Mouse (Mus musculus) liver, postnatal 0 days (tissue): ENCODE results near the gene Ccno.

ENCODE experiments used
- CTCF ChIP-seq: sonication (generic); IDR thresholded peaks from 2 replicates; pipeline ENCODE4 v1.5.1; 2016; ENCODE audit warnings: antibody characterized with exemption, low read depth
- EP300 ChIP-seq: IDR thresholded peaks from 2 replicates; pipeline ENCODE4 v1.6.1; 2016; ENCODE audit warnings: antibody characterized with exemption, low read depth, mild to moderate bottlenecking

DNA sequence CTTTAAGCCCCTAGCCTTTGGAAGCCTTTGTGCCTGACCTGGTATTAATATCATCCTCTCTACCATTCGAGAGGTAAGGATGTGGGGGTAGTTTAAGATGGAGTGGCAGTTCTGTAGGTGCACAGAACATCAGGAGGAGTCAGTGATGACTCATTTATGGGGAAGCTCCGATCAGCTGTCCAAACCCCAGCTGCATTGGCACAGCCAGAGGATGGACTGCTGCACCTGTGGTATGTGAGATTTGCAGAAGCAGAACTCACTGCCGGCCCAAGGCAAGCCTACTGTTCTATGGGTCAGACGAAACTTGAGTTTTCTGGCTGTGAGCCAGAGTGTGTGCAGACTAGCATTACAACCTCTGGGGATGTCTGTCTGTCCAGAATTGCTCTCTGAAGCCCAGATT, 8.8 kb downstream of the Ccno start:
- no peak for TF ChIP-seq CTCF
- TF ChIP-seq EP300, result no peak
